Mouse (Mus musculus) embryonic fibroblast, embryonic 13.5 days (primary cell): ENCODE data around the gene Kntc1.

Experiments used
- CTCF ChIP-seq: IDR thresholded peaks from 2 replicates; pipeline ENCODE4 v1.5.1; 2011; ENCODE audit warnings: mild to moderate bottlenecking, control low read depth, low read length, moderate library complexity, borderline replicate concordance; ENCODE audit not compliant: insufficient read depth
- POLR2A ChIP-seq: IDR thresholded peaks from 2 replicates; pipeline ENCODE4 v1.6.1; 2011; ENCODE audit warnings: low read depth, mild to moderate bottlenecking, control low read depth, low read length, moderate library complexity

DNA sequence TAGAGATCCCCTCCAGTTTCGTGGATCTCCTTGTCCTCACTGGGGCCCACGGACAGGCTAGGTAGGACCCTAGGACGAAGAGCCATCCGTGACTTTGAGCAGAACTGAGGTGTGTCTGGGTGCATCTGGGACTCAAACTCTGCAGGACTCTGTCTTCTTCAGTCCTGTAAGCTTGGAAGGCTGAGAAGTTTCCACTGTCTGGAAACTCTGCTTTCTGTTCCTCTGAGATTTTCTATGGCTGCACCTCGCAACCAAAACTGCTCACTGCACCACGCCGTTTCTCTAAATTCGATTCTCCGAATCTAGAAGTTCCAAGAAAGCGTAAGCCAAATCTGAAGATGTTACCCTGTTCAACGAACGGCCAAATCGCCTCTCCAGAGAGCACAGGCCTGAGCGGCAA lies 114.4 kb downstream of the Kntc1 start:
- TF ChIP-seq CTCF (no peak), POLR2A (no peak)
